Mouse (Mus musculus): ENCODE data around the gene Atp8a2.

The Atp8a2 gene

DNA sequence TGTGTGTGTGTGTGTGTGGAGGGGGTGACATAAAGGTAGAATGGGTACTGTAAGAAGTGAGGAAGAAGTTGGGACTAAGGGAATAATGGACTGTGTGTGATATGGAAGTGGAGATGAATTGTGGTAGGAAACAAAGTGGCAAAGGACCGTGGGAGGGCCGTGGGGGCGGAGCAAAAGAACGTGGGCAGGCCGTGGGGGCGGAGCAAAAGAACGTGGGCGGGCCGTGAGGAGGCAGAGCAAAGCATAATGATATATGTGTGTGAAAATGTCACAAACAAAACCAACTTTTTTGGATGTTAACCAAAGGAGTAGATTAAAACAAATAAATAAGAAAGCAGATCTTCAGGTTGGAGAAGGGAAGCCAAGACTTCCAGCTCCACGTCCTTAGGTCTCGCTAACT is 44.6 kb downstream of the Atp8a2 start:
- no peak for DNase-seq (ENCODE audit: low spot score in 2 of 2)

DNA sequence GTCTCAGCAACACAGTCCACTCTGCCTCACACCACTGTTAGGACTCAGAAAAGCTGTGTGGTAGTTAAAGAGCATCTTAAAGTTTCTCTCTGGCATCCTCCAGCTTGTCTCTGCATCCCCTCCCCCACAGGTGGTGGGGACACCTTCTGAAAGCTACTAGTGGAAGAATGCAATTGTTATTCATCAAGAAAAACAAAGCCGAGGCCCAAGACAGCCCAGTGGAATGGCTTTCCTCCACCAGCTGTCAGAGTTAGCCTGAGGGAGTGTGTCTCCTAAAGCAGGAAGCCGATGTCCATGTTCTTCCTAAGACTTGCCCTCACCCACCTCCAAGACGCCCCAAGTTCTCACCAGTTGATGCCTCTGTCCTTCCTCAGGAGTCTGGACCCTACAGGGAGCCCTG is 48.1 kb downstream of the Atp8a2 start:
- DNase-seq (ENCODE audit: low spot score in 2 of 2): no peak

DNA sequence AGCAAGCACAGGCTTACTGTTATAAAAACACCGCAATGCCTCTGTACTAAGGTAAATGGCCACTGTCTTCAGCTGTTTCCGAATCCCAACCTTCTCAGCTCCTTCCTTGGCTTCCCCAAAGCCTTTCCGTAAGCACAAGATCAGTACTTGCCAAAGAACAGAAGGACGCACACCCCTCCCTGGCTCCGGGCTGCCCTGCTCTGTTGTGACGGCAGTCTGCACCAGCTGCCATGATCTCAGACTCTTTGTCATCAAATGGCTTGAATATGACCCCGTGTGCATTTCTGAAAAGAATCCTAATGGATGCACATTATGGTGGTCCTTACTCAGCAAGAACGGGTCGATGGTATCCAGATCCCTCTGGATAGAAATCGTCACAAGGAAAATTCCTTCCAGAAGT is 53.7 kb downstream of the Atp8a2 start:
- DNase-seq (ENCODE audit: low spot score in 2 of 2): no peak

DNA sequence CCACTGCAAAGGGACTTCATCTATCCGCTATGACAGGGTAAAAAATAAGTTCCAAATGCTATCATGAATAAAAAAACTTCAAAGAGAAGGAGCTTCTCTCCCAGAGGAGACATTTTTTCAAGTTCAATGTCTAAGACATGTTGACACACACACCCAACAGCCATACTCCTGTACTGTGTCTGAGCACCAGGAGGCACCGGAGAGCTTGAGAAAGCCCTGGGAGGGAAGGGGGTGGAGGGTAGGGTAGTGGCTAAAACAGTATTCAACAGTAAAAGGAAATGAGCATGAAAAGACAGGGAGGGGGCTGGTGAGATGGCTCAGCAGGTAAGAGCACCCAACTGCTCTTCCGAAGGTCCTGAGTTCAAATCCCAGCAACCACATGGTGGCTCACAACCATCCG is 58.6 kb downstream of the Atp8a2 start:
- peak in 1 of 2 experiments; percentile 35 for DNase-seq (ENCODE audit: low spot score in 2 of 2)

DNA sequence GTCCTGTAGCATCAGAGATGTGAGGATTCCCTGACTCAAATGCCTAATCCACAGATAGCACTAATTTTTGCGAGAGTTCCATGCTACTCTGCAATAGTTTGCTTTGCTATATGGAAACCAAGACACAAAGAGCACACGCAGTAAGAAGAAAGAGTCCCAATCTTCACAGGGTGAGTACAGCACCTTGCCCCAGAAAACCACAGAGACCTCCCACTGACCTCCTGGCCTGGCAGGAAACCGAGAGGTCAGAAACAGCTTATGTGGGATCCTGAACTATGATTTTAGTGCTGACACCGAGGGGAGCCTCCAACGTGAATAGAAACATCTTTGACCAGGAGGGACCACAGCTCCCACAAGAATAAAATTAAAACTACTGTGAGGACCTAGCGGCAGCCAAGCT is 59.2 kb downstream of the Atp8a2 start:
- DNase-seq (ENCODE audit: low spot score in 2 of 2): no peak

DNA sequence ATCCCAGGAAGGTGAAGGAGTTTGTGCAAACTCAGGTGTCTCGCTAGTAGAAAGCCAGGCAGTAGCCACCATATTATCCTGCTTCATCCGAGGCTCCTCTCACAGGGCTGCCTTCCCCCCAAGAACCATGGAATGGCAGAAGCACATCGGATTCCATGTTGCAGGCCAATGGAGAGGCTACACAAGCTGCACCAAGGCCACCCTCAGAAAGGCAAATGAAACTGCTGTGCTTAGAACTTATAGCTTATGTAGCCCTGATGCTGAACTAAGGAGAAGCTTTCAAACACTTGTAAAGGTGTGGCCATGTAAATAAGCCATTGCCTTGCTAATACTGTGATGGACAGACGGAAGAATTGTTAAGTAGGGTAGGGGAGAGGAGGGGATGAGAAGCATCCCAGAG is 61.2 kb downstream of the Atp8a2 start:
- no peak for DNase-seq (ENCODE audit: low spot score in 2 of 2)

DNA sequence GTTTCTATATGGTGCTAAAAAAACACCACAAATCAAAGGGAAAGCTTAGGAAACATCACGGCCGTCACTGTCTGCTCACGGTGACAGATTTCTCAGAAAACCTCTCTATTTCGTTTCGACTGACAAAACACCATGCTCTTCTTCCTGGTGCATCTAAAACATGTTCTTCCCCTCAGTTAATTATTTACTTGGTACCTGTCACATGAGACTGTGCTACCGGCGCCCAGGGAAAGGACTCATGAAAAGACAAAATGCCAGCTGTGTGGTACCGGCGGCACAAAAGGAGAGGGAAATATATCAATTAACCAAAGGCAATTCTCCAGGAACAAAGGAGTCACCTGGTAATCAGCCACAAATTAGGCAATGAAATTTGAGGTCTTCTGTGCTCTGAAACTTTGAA is 62.3 kb downstream of the Atp8a2 start:
- no peak for DNase-seq (ENCODE audit: low spot score in 2 of 2)

DNA sequence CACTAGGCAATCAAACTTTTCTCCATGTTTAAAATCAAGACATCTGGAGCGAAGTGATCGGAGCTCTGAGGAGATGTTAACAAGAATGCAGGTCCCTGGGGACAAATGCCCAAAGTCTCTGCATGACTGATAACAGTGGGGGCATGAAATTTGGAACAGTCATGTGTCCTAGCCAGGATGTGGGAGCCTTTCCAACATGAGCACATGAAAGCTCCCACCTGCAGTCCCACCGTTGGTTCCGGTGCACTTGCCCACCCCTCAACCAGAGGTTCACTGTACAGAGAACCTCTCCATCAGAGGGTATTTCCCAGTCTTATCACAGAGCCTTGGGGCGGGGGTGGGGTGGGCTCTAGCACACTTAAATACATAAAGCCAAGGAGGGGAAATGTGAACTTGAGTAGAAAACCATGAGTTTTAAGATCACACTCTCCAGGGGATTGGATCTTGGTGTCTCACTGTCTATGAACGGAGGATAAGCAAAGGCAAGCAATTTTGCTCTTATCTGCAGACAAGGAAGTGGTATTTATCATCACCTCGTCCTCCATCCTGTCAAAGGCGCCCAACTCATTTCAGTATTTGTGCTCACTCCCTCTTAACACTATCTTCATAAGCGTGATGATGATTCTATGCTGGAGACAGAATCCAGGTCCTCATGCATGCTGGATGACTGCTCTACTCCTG is 65.6 kb downstream of the Atp8a2 start:
- no peak for DNase-seq (ENCODE audit: low spot score in 2 of 2)

DNA sequence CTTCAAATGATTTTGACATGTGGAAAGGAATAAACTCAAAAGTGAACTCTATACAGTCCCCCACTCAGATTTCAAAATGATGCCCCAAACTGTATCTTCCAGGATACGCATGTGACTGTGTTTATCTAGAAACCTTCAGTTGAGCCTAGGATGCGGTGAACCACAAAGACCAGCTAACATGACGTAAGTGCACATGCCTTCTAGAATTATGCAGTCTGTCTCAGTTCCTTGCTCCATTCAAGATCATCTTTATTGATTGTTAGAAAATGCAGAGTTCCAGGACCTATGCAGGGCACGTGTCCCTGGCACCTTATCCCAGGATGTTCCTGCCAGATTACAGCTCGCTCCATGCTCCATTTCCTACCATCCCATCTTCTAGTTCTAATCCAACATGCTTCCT is 67.4 kb downstream of the Atp8a2 start:
- DNase-seq (ENCODE audit: low spot score in 2 of 2): no peak

DNA sequence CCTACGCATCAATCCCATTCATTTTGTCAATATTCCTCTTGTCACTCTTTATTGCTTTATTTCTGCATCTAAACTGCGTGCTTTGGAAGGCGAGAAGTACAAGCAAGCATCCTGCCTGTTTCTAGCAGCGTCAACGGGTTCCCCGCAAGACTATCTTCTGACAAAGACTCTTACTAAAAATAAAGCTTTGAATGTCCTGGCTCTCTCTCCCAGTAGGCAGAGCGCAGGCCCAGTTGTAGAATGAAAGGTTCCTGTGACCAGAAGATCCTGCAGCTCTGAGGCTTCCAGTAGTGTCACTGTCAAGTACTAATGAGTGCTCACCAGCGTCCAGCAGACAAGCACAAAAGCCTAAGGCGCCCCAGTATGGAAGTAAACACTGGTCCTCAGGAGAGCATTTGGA is 71.8 kb downstream of the Atp8a2 start:
- no peak for DNase-seq (ENCODE audit: low spot score in 2 of 2)

DNA sequence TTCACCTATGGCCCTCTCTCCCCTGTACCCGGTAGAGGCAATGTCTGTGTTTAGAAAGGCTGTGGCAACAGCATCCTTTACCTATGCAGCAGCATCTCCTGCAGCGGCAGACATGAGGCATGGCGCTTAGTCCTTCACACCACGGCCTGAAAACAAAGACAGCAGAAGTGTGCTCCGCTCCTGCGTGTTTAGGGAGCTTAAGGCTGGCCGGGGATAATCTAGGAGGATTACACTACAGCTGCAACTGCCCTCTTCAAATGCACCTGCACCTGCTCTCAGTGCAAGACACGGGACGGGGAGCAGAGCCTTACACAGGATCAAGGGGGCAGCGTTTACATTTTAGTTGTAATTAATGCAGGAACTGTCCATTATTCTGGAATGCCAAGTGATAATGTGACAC is 75.4 kb downstream of the Atp8a2 start:
- DNase-seq (ENCODE audit: low spot score in 2 of 2): no peak

DNA sequence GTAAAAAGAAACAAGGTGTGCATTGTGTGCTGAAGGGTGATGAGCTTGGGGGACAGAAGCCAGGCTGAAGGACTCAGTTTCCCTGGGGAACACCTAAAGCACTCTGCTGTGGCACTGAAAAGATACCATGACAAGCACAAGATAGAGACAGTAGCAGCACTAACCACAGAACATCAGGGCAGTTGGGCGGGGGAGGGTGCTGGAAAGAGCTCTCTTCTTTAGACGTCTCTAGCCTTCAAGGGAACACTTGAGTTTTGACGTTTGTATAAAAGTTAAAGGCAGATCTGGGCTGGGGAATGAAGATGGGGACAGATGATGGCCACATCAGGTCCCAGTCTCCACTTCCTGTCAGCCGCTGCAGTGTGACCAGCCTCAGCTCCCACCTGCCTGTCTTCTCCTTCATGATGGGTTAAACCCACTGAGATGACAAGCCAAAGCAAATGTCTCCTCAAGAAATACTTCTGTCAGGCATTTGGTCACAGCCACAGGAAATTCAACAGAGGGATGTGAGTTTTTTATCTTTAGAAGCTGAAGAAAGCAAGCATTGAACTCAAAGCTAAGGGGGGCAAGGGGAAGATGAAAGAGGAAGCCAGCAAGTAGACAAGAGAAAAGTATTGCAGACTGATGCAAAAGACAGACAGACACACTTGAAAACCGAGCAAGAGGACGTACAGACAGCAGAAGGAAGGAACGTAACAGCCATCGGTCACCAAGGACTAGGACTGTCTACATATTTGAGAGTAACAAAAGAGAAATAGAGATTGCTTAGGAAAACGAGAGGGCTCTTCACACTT is 79.0 kb downstream of the Atp8a2 start:
- DNase-seq (ENCODE audit: low spot score in 2 of 2): no peak

DNA sequence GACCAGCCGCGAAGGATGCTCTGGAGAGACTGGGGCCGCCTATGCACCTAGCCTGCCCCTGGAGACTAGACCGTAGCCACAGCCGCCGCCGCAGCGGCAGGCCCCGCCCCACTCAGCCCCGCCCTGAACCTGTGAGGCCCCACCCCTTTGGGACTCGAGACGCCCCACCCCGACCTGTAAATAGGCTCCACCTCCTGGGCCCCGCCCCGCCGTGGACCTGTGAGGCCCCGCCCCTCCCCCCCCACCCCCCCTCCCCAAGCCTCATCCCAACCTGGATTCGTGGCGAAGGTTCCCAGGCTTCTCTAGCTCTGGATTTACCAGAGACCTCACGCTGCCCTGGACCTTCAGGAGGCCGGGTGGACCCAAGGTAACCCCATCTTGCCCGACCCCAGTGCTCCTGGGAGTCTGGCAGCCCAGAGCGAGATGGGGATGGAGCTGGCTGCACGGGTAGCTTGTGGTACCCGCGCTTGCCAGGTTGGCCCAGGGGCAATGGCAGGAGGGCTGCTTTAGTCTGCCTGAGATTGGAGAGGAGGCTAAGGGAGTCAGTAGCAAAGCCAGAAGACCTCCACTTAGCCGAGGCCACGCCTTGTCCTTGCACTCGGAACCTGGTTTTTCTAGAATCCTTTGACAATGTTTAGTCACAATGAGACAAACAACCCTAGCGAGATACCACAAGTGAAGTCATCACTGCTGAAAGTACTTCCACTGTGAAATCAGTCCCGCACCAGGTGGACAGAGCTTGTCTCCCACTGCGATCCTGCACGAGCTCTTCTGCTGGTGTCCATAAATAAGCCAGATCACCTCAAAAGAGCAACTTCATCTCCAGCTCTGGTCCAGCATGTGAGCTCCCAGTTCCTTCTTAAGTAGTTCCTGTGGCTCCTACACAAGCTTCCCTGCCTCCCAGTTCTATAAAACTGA is 109.9 kb downstream of the Atp8a2 start:
- peak in 1 of 2 experiments; percentile 40 for DNase-seq (ENCODE audit: low spot score in 2 of 2)

DNA sequence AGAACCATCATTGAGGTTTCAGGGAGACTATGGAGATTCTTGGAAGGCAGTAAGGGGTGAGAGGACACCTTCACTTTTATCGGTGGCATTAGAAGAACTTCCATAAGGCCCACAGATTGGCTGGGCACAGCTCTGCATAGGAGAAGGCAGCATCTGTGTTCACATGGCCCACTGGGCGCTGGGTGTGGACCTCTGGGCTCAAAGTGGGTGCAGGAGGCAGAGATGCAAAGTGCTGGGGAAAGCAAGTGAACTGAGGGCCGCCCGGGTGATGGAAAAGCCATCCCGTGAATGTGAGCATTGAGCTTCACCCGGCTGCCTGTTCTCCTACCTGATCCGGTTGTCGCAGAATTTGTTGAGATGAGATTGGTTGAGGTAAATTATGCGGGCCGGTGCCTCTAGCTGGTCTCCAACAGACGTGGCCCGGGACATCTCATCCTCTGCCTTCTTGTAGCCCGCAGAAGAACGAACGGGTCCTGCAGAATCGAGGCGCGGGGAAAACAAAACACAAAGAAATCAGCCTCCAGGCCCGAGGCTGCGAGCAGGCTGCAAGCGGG is 110.6 kb downstream of the Atp8a2 start:
- no peak for DNase-seq (ENCODE audit: low spot score in 2 of 2)

DNA sequence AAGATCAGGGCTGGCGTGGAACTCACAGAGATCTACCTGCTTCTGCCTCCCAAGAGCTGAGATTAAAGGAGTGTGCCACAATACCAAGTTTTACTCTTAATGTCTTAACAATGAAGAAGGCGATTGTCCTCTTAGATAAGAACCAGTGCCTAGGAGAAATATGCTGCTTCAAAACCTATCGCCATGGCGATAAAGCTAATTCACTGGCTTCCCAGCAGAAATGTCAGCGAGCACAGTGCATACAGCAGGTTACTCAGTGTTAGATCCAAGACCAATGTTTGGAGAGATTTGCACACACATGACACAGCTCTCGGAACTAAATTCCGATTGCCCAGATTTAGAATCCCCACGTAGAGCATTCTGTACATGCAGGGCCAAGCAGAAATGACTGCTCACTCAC is 114.2 kb downstream of the Atp8a2 start:
- no peak for DNase-seq (ENCODE audit: low spot score in 2 of 2)

DNA sequence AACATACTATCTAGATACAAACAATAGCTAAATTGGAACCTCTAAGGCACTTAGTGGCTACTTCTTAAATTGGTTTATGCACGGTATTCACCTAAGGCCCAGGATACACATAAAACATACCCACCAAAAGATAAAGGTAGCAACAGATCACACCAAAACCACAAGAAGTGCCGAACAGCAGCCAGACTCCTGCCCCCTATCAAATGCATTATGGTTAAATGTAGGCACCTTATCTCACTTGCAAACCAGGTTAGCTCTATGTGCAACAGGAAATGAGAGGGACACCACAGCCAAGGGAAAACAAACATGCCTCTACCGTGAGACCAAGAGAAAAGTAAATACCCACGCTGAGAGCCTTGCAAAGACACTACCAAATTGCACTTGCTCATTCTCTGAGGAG is 124.5 kb downstream of the Atp8a2 start:
- no peak for DNase-seq (ENCODE audit: low spot score in 2 of 2)

DNA sequence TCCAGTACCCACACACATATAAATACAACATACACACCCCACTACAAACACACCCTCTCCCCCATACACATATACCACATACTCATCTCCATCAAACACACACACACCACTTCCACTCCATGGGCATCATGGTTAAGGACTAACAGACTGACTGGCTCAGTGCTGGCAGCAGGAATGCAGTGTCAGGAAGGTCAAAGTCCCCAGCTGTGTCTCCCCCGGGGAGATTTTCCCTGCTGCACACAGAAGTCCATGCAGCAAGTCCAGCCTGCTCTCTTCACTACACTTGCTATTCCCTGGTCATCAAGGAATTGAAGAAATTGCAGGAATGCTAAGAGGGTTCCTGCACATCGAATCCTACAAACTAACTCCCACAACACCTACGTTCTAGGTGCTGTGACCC is 131.8 kb downstream of the Atp8a2 start:
- no peak for DNase-seq (ENCODE audit: low spot score in 2 of 2)

DNA sequence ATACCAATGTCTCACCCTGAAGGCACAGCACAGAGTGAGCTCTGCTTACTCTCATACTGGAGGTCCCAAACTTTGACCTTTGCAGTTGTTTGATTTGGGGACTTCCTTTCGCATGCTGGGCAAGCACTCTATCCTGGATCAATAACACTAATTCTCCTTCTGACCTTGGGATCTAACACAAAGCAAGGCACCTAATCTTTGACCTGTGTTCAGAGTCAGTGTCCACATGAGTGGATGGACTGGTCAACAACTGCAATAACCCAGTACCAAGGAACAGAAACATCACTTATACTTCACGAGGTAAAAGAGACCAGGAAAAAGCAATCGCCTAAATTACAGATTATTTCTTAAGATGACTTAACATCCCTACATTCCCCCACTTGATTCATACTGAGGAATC is 136.0 kb downstream of the Atp8a2 start:
- DNase-seq (ENCODE audit: low spot score in 2 of 2): no peak

DNA sequence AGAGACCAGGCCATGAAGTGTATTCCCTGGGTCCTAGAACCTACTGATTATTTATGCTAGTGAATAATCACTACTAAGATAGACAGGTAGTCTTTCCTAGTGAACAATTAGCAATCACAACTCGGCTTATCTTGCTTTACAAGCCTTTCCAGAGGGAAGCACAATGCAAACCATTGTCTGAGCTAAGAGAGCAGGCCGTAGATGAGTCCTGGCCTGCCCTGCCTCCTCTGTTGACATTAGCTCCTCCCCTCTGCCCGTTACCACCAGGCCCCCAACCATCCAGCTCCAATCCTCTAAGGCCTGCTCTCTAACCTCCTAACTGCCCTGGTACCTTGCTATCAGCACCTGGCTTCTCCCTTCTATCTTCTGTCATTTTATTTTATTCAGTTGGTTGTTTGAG is 138.1 kb downstream of the Atp8a2 start:
- DNase-seq (ENCODE audit: low spot score in 2 of 2): no peak

DNA sequence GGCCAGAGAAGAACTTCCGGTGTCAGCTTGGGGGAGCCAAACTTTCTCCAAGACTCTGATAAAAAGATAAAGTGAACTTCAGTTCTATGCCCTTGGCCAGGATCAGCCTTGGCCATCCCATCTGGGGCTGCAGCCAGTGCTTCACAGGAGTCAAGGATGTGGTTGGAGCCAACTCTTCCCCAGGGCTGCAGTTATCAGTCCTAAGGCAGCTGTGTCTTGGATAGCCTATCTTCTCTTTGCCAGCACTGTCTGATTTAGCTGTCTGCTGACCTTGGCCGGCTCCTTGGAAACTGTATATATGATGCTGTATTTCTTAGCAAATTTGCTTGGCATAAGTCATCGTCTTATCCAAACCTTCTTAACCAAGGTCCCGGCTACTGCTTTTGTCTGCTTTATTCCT is 141.7 kb downstream of the Atp8a2 start:
- no peak for DNase-seq (ENCODE audit: low spot score in 2 of 2)

DNA sequence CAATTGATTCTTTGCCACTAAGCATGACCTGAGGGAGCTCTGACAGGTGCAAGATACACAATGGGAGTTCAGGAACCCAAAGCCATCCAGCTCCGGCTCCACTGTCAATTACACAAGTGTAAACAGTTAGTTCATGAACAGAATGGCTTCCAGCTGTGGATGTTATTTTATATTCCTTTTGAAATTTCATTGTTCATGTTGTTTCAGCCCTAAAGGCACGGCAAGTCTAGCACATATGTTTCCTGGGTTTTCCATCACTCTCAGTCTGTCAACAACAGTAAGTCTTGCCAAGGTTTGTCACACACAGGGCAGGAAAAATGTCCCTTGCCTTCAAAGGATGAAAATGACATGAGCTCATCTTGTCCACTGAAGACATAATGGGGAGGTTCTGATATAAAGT is 166.3 kb downstream of the Atp8a2 start:
- no peak for DNase-seq (ENCODE audit: low spot score in 2 of 2)

DNA sequence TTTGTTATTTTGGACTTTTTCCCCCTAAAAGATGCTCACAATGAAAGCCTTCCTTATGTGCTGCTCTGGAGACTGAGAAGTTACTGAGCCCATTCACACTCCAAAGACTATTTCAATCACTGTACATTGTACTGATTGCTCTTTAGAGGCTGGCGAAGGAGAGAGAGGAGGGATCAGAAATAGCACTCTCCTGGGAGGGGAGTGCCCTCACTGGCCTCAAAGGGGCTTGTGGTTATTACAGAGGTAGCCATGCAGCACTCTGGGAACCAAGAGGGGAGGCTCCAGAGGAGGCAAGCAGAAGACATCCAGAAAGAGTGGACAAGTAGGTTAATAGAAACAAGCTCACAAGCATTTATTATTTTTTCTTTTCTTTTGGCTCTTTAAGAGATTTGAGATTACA is 169.8 kb downstream of the Atp8a2 start:
- DNase-seq (ENCODE audit: low spot score in 2 of 2): no peak

Data from spleen, postnatal 10 days (tissue).